In genomic region chr16:23229945-23230344, GRCm38 (mm10) we compare ENCODE assay signal across 28 mouse cellular contexts. TPM values are rescaled to one million over a fixed set of nuclear protein-coding genes. Genes with fewer than 3 reads are reported as not detected.
DNase-seq lines count a peak whose midpoint lies in the region; ATAC-seq and TF ChIP-seq lines count a peak whose summit lies in the region.
"Had no signal": no experiment of that assay in that cellular context is flagged by ENCODE, and none has a peak within 500 bp of the region (broad histone marks: within the 10 kb centered on the region; RNA-seq: fewer than 3 reads in every experiment).

No protein-coding gene starts in this region.

- 86% methylated on average over 3 of the region's 3 CpGs for WGBS in heart, adult 2 months
- WGBS in midbrain, postnatal 0 days, result 88% methylated on average over 3 of the region's 3 CpGs
- 82% methylated on average over 3 of the region's 3 CpGs for WGBS in midbrain, embryonic 16.5 days

- DNase-seq in heart, adult 2 months, result no peak
- DNase-seq in heart, adult 18-20 months, result no peak
- no peak for DNase-seq in layer of hippocampus, adult 2 months (ENCODE audit: low spot score in 2 of 2)
- DNase-seq in layer of hippocampus, postnatal 36 days, result no peak
- DNase-seq in midbrain, postnatal 0 days (ENCODE audit: low spot score), result no peak
- DNase-seq in neural tube, embryonic 10.5 days (ENCODE audit: extremely low spot score, low spot score), result no peak
- DNase-seq: adrenal gland, postnatal 10 days; cerebellum, adult 11 months; cerebellum, adult 9-10 months; gastrocnemius, postnatal 10 days; heart, postnatal 4 days; kidney, adult 9 months; kidney, postnatal 14 days; right cerebral cortex, postnatal 4 days; thymus, adult 2 months; thymus, postnatal 36 days had no signal

- TF ChIP-seq POLR2A in heart, adult 2 months (IDR thresholded peaks at IDR 0.05; ENCODE audit: insufficient read depth, low read depth, low read length), result no peak

- no peak overlapping the region for H3K27ac ChIP-seq in heart, adult 2 months
- H3K27ac ChIP-seq in layer of hippocampus, adult 2 months, result no peak overlapping the region
- no peak overlapping the region for H3K27ac ChIP-seq in midbrain, postnatal 0 days (ENCODE audit: low read depth, low read length)
- H3K27ac ChIP-seq in midbrain, embryonic 16.5 days (ENCODE audit: low read length), result no peak overlapping the region
- H3K27ac ChIP-seq: heart, embryonic 10.5 days; hindbrain, embryonic 14.5 days; intestine, embryonic 15.5 days; limb, embryonic 13.5 days; macrophage; midbrain, embryonic 13.5 days; neural tube, embryonic 13.5 days had no signal

- no peak overlapping the region for H3K4me3 ChIP-seq in heart, adult 2 months
- H3K4me3 ChIP-seq in layer of hippocampus, adult 2 months, result no peak overlapping the region
- H3K4me3 ChIP-seq in midbrain, postnatal 0 days (ENCODE audit: low read depth, low read length), result no peak overlapping the region
- no peak overlapping the region for H3K4me3 ChIP-seq in midbrain, embryonic 16.5 days (ENCODE audit: low read depth, low read length)
- H3K4me3 ChIP-seq: erythroblast, embryonic 14.5 days; heart, embryonic 10.5 days; intestine, embryonic 15.5 days; limb, embryonic 13.5 days; midbrain, embryonic 13.5 days; neural tube, embryonic 13.5 days had no signal

- TF ChIP-seq CTCF in heart, adult 2 months (IDR thresholded peaks at IDR 0.05), result 0 out of 2 replicates have a peak, but pooled peaks have one; percentile 12
- TF ChIP-seq CTCF in layer of hippocampus, adult 2 months (conservative IDR thresholded peaks at IDR 0.05), result peak; percentile 16; the same call in 1 of the 2 replicates
- peak; percentile 33 for TF ChIP-seq CTCF in midbrain, postnatal 0 days (IDR thresholded peaks at IDR 0.05)

- H3K9ac ChIP-seq in heart, adult 2 months (ENCODE audit: low read depth, low read length), result no peak overlapping the region
- H3K9ac ChIP-seq in midbrain, postnatal 0 days (replicated peaks; ENCODE audit: low read length, poor library complexity, severe bottlenecking), result no peak overlapping the region
- H3K9ac ChIP-seq in midbrain, embryonic 16.5 days (ENCODE audit: low read depth, low read length), result no peak overlapping the region
- H3K9ac ChIP-seq: hindbrain, embryonic 14.5 days; intestine, embryonic 15.5 days; limb, embryonic 13.5 days; midbrain, embryonic 13.5 days; neural tube, embryonic 13.5 days had no signal

- H3K4me1 ChIP-seq in heart, adult 2 months (ENCODE audit: control insufficient read depth, insufficient read depth, low read length), result peaks cover 10% of the 10 kb centered on the region
- H3K4me1 ChIP-seq in midbrain, postnatal 0 days (ENCODE audit: insufficient read depth, low read length), result no peaks in the 10 kb centered on the region; the same call in 1 of the 2 replicates
- H3K4me1 ChIP-seq in midbrain, embryonic 16.5 days (ENCODE audit: control insufficient read depth, insufficient read depth, low read length), result peaks cover 23% of the 10 kb centered on the region

- no peaks in the 10 kb centered on the region for H3K79me2 ChIP-seq in heart, adult 2 months (replicated peaks; ENCODE audit: control insufficient read depth, insufficient read depth, low read length)

- no peak for TF ChIP-seq EP300 in heart, adult 2 months (IDR thresholded peaks at IDR 0.05; ENCODE audit: insufficient read depth, low read depth, low read length)

- intact Hi-C loops in heart, adult 2 months (cut with DNase I), result loop anchor here (5.0 kb wide), 2 partner anchors 42 to 102 kb away; no protein-coding TSS in a partner anchor

- no peak for ATAC-seq in midbrain, postnatal 0 days (ENCODE audit: low FRiP score)
- no peak for ATAC-seq in midbrain, embryonic 16.5 days
- ATAC-seq: intestine, embryonic 15.5 days; midbrain, embryonic 13.5 days; Patski had no signal

- H3K27me3 ChIP-seq in heart, adult 2 months (ENCODE audit: control insufficient read depth, insufficient read depth, low read length), result no peaks in the 10 kb centered on the region
- no peaks in the 10 kb centered on the region for H3K27me3 ChIP-seq in midbrain, postnatal 0 days (ENCODE audit: insufficient read depth, low read length)
- H3K27me3 ChIP-seq in midbrain, embryonic 16.5 days (ENCODE audit: control insufficient read depth, insufficient read depth, low read depth, low read length), result no peaks in the 10 kb centered on the region
- H3K27me3 ChIP-seq: intestine, embryonic 15.5 days; limb, embryonic 13.5 days; midbrain, embryonic 13.5 days; neural tube, embryonic 13.5 days; Patski had no signal

- H3K9me3 ChIP-seq in midbrain, postnatal 0 days (ENCODE audit: low read length), result no peaks in the 10 kb centered on the region
- H3K9me3 ChIP-seq in midbrain, embryonic 16.5 days (replicated peaks; ENCODE audit: control insufficient read depth, low read length, poor library complexity, severe bottlenecking), result no peaks in the 10 kb centered on the region
- H3K9me3 ChIP-seq: heart, embryonic 10.5 days; intestine, embryonic 15.5 days; limb, embryonic 13.5 days; midbrain, embryonic 13.5 days; neural tube, embryonic 13.5 days had no signal

- peaks cover 2% of the 10 kb centered on the region for H3K36me3 ChIP-seq in heart, adult 2 months (ENCODE audit: control insufficient read depth, insufficient read depth, low read length)
- H3K36me3 ChIP-seq in midbrain, postnatal 0 days (ENCODE audit: insufficient read depth, low read length), result no peaks in the 10 kb centered on the region
- no peaks in the 10 kb centered on the region for H3K36me3 ChIP-seq in midbrain, embryonic 16.5 days (ENCODE audit: control insufficient read depth, insufficient read depth, low read length)
- H3K36me3 ChIP-seq: intestine, embryonic 15.5 days had no signal

- no peak overlapping the region for H3K4me2 ChIP-seq in midbrain, postnatal 0 days (ENCODE audit: low read depth, low read length, poor library complexity, severe bottlenecking)
- no peak overlapping the region for H3K4me2 ChIP-seq in midbrain, embryonic 16.5 days (ENCODE audit: low read length)
- H3K4me2 ChIP-seq: hindbrain, embryonic 14.5 days; intestine, embryonic 15.5 days; limb, embryonic 13.5 days; liver, embryonic 11.5 days; midbrain, embryonic 13.5 days; neural tube, embryonic 13.5 days had no signal

RNA-seq across cellular contexts. Expression of gene St6gal1, which starts 5.4 kb away (rescaled TPM):
- total RNA-seq in heart, adult 2 months (2021), result 1 to 10 TPM; 8.4 to 9.9 TPM
- 6.0 and 9.9 TPM in 2 replicates for polyA plus RNA-seq in heart, adult 2 months (2012; rRNA removed)
- 1 to 10 TPM; 7.2 to 9.7 TPM for total RNA-seq in heart, adult 18-20 months (2021)
- 10 to 100 TPM; 15.2 to 17.3 TPM for total RNA-seq in layer of hippocampus, adult 2 months (2021)
- total RNA-seq in layer of hippocampus, postnatal 36 days (2021), result 10 to 100 TPM; 16.5 to 18.1 TPM
- 17.7 and 20.6 TPM in 2 replicates for total RNA-seq in midbrain, postnatal 0 days (2014; rRNA removed)
- 8.5 and 12.0 TPM in 2 replicates for polyA plus RNA-seq in midbrain, postnatal 0 days (2015; fragmentation: Nextera tagmentation; extraction: Ambion mirVana)
- 19.3 and 28.5 TPM in 2 replicates for polyA plus RNA-seq in midbrain, embryonic 16.5 days (2015; fragmentation: Nextera tagmentation; extraction: Ambion mirVana)
- total RNA-seq: MEL had no signal
- polyA plus RNA-seq: erythroblast, embryonic 14.5 days had no signal
